Mouse (Mus musculus) CH12.LX (cell line): Measurements from ENCODE around the gene Treml4. TPM values are rescaled to one million over a fixed set of nuclear protein-coding genes. Genes with fewer than 3 reads are reported as not detected.

ENCODE experiments used
- DNase-seq: peaks from one replicate; pipeline ENCODE4 v3.0.0-alpha.2; 2013; ENCODE audit errors: extremely low read depth
- H3K27ac ChIP-seq: 2 replicates; pipeline ENCODE4 v1.5.1; 2012; ENCODE audit warnings: low read depth, mild to moderate bottlenecking, control low read depth, moderate library complexity; ENCODE audit not compliant: insufficient read depth
- H3K27me3 ChIP-seq: replicated peaks from 2 replicates; pipeline ENCODE3; 2012; ENCODE audit warnings: inconsistent platforms
- H3K36me3 ChIP-seq, 2 experiments: replicated peaks in 1 of 2; 2 replicates each; pipeline versions ENCODE3 to v1.6.1; 2012; ENCODE audit warnings: inconsistent platforms in 1 of 2, low read length in 1 of 2, mild to moderate bottlenecking in 1 of 2, mixed read lengths in 1 of 2, moderate library complexity in 1 of 2; ENCODE audit not compliant: control insufficient read depth in 1 of 2, insufficient read depth in 1 of 2
- H3K4me1 ChIP-seq, 2 experiments: 2 replicates each; pipeline ENCODE4 v1.6.1; 2012; ENCODE audit warnings: inconsistent platforms in 1 of 2, moderate library complexity in 1 of 2; ENCODE audit not compliant: insufficient read depth in 2 of 2, control insufficient read depth in 1 of 2
- H3K4me2 ChIP-seq: 2 replicates; pipeline ENCODE4 v1.6.1; 2012; ENCODE audit warnings: low read depth, mild to moderate bottlenecking, control low read depth; ENCODE audit not compliant: poor library complexity, insufficient read depth, severe bottlenecking
- H3K4me3 ChIP-seq, 3 experiments: fragments of 150-350 bp in 1 of 3; sonication (generic) in 1 of 3; replicated peaks in 1 of 3; 2 replicates each; pipeline versions ENCODE3 to v1.5.1; 2011 to 2012; ENCODE audit warnings: low read depth in 2 of 3, low read length in 2 of 3, mild to moderate bottlenecking in 2 of 3, moderate library complexity in 2 of 3, control low read depth in 1 of 3, improper control_type of control experiment in 1 of 3, inconsistent platforms in 1 of 3, mixed read lengths in 1 of 3; ENCODE audit not compliant: poor library complexity in 1 of 3
- H3K79me2 ChIP-seq: replicated peaks from 2 replicates; pipeline ENCODE4 v1.6.1; 2012; ENCODE audit warnings: mild to moderate bottlenecking, moderate library complexity; ENCODE audit not compliant: control insufficient read depth, poor library complexity, insufficient read depth, severe bottlenecking; ENCODE audit errors: extremely low read depth
- H3K9ac ChIP-seq: 2 replicates; pipeline ENCODE4 v1.6.1; 2012; ENCODE audit warnings: low read depth, mild to moderate bottlenecking, control low read depth, moderate library complexity; ENCODE audit not compliant: insufficient read depth
- H3K9me3 ChIP-seq: replicated peaks from 2 replicates; pipeline ENCODE3; 2012; ENCODE audit warnings: low read length, inconsistent platforms, mixed read lengths
- CHD1 ChIP-seq: IDR thresholded peaks from 2 replicates; pipeline ENCODE4 v1.6.1; 2012; ENCODE audit warnings: low read depth, low read length, improper control_type of control experiment, inconsistent platforms
- CHD2 ChIP-seq: IDR thresholded peaks from 2 replicates; pipeline ENCODE4 v1.6.1; 2011; ENCODE audit warnings: low read length, improper control_type of control experiment
- CTCF ChIP-seq, 2 experiments: IDR thresholded peaks in 1 of 2; conservative IDR thresholded peaks in 1 of 2; 2 replicates each; pipeline ENCODE4 v1.5.1; 2011 to 2012; ENCODE audit warnings: low read depth in 2 of 2, low read length in 2 of 2, improper control_type of control experiment in 1 of 2, inconsistent platforms in 1 of 2, mild to moderate bottlenecking in 1 of 2, moderate library complexity in 1 of 2
- E2F4 ChIP-seq: IDR thresholded peaks from 2 replicates; pipeline ENCODE4 v1.6.1; 2011; ENCODE audit warnings: low read depth, low read length, improper control_type of control experiment; ENCODE audit not compliant: insufficient replicate concordance
- EP300 ChIP-seq: IDR thresholded peaks from 2 replicates; pipeline ENCODE4 v1.6.1; 2011; ENCODE audit warnings: low read length, improper control_type of control experiment
- GABPA ChIP-seq: IDR thresholded peaks from 2 replicates; pipeline ENCODE4 v1.6.1; 2012; ENCODE audit warnings: low read depth, low read length, improper control_type of control experiment, inconsistent platforms; ENCODE audit not compliant: insufficient replicate concordance
- IRF4 ChIP-seq: IDR thresholded peaks from 2 replicates; pipeline ENCODE4 v1.6.1; 2014; ENCODE audit warnings: low read depth, mild to moderate bottlenecking, inconsistent platforms, low read length, improper control_type of control experiment
- JUN ChIP-seq: IDR thresholded peaks from 2 replicates; pipeline ENCODE4 v1.6.1; 2011; ENCODE audit warnings: low read depth, mild to moderate bottlenecking, low read length, improper control_type of control experiment, moderate library complexity; ENCODE audit not compliant: insufficient read depth
- KAT2A ChIP-seq: IDR thresholded peaks from 2 replicates; pipeline ENCODE4 v1.6.1; 2012; ENCODE audit warnings: low read length, improper control_type of control experiment, inconsistent platforms; ENCODE audit not compliant: insufficient replicate concordance
- MAX ChIP-seq: IDR thresholded peaks from 2 replicates; pipeline ENCODE4 v1.6.1; 2011; ENCODE audit warnings: low read length, improper control_type of control experiment
- MAZ ChIP-seq: IDR thresholded peaks from 2 replicates; pipeline ENCODE4 v1.6.1; 2012; ENCODE audit warnings: low read depth, mild to moderate bottlenecking, inconsistent platforms, low read length, improper control_type of control experiment, moderate library complexity
- MEF2A ChIP-seq: IDR thresholded peaks from 2 replicates; pipeline ENCODE4 v1.6.1; 2014; ENCODE audit warnings: low read depth, mild to moderate bottlenecking, inconsistent platforms, low read length, improper control_type of control experiment, borderline replicate concordance
- NELFE ChIP-seq: IDR thresholded peaks from 2 replicates; pipeline ENCODE4 v1.6.1; 2011; ENCODE audit warnings: low read depth, low read length, improper control_type of control experiment
- POLR2A ChIP-seq: IDR thresholded peaks from 2 replicates; pipeline ENCODE4 v1.6.1; 2011; ENCODE audit warnings: low read depth, mild to moderate bottlenecking, improper control_type of control experiment, low read length
- POLR2AphosphoS2 ChIP-seq: IDR thresholded peaks from 2 replicates; pipeline ENCODE4 v1.6.1; 2011; ENCODE audit warnings: low read depth, low read length, improper control_type of control experiment
- RAD21 ChIP-seq: IDR thresholded peaks from 2 replicates; pipeline ENCODE4 v1.6.1; 2011; ENCODE audit warnings: low read depth, mild to moderate bottlenecking, low read length, improper control_type of control experiment, moderate library complexity
- RCOR1 ChIP-seq: conservative IDR thresholded peaks from 2 replicates; pipeline ENCODE4 v1.6.1; 2012; ENCODE audit warnings: low read depth, mild to moderate bottlenecking, inconsistent platforms, low read length, improper control_type of control experiment
- SMC3 ChIP-seq: IDR thresholded peaks from 2 replicates; pipeline ENCODE4 v1.6.1; 2011; ENCODE audit warnings: low read depth, low read length, improper control_type of control experiment
- TBP ChIP-seq: conservative IDR thresholded peaks from 2 replicates; pipeline ENCODE4 v1.6.1; 2011; ENCODE audit warnings: low read depth, low read length, improper control_type of control experiment
- ZC3H11A ChIP-seq: IDR thresholded peaks from 2 replicates; pipeline ENCODE4 v1.6.1; 2012; ENCODE audit warnings: low read depth, mild to moderate bottlenecking, inconsistent platforms, low read length, improper control_type of control experiment
- ZNF384 ChIP-seq: IDR thresholded peaks from 2 replicates; pipeline ENCODE4 v1.6.1; 2012; ENCODE audit warnings: low read depth, low read length, improper control_type of control experiment, inconsistent platforms
- dilution Hi-C: fragments of 300-500 bp; cut with MboI; formaldehyde crosslinking; loops from 2 replicates; pipeline ENCODE4 v1.14.3; 2020; ENCODE audit warnings: low sequenced_read_pairs; ENCODE audit not compliant: extremely low pct_unique_long_range_greater_than_20kb, extremely low pct_ligation_motif_present
- in situ Hi-C: fragments of 300-500 bp; cut with MboI; formaldehyde crosslinking; loops from 3 replicates; pipeline ENCODE4 v1.14.3; 2019; ENCODE audit warnings: low sequenced_read_pairs, low pct_ligation_motif_present, low pct_unique_long_range_greater_than_20kb, mixed read lengths
- polyA plus RNA-seq: library from polyadenylated mRNA; unstranded; fragments of >175 nt; gene quantifications from 2 replicates; pipeline ENCODE4 v1.2.1, GENCODE M21; 2012; ENCODE audit warnings: low read depth; ENCODE audit not compliant: insufficient read length
- total RNA-seq, 2 experiments: library from RNA; depleted of rRNA; stranded (reverse); fragments of 300-350 nt in 1 of 2; fragments of >200 nt in 1 of 2; gene quantifications; 2 replicates each; pipeline ENCODE4 v1.2.3; 2012 to 2014

The Treml4 gene
- total and polyA plus RNA-seq, 3 experiments: 0.13 to 1.1 (median 0.55) TPM

GRCm38 (mm10) chr17:48261868-48262267 lies 2.2 kb upstream of the Treml4 start:
- Histone ChIP-seq H3K79me2 (no peaks in the 10 kb centered on the region), H3K36me3 (no peaks in the 10 kb centered on the region), H3K9me3 (peaks cover 12% of the 10 kb centered on the region), H3K4me1 (peaks cover 9 to 43% of the 10 kb centered on the region in 2 experiments; a peak in 2 of 4 replicates), H3K27me3 (no peaks in the 10 kb centered on the region), H3K4me2 (no peak overlapping the region), H3K4me3 (no peak overlapping the region), H3K27ac (no peak overlapping the region), H3K9ac (no peak overlapping the region)
- no peak for DNase-seq
- in situ Hi-C loops (no loop called here), dilution Hi-C loops (no loop called here)
- TF ChIP-seq POLR2A: no peak
- no peak for TF ChIP-seq NELFE

- Histone ChIP-seq H3K27me3 (no peaks in the 10 kb centered on the region), H3K4me2 (no peak overlapping the region), H3K27ac (no peak overlapping the region), H3K36me3 (no peaks in the 10 kb centered on the region), H3K4me1 (peaks cover 9 to 50% of the 10 kb centered on the region in 2 experiments; a peak in 2 of 4 replicates), H3K9ac (no peak overlapping the region), H3K79me2 (no peaks in the 10 kb centered on the region), H3K4me3 (no peak overlapping the region), H3K9me3 (peaks cover 3% of the 10 kb centered on the region)
- TF ChIP-seq POLR2AphosphoS2: no peak
- no peak for TF ChIP-seq CTCF (conservative IDR thresholded peaks at IDR 0.05 in 1 of 2, IDR thresholded peaks at IDR 0.05 in 1 of 2; ENCODE audit: low read depth in 2 of 2, low read length in 2 of 2)
- no peak for TF ChIP-seq CHD2
- no peak for TF ChIP-seq MAX
- TF ChIP-seq ZC3H11A: no peak
- TF ChIP-seq MEF2A: no peak
- dilution Hi-C loops (no loop called here), in situ Hi-C loops (no loop called here)
- DNase-seq: no peak
Measured at GRCm38 (mm10) chr17:48264662-48265061, 567 bp downstream of the Treml4 start.

GRCm38 (mm10) chr17:48266138-48266537 lies 2.0 kb downstream of the Treml4 start:
- DNase-seq: no peak
- dilution Hi-C loops (no loop called here), in situ Hi-C loops (no loop called here)
- no peak overlapping the region for H3K9ac ChIP-seq
- peaks cover 9 to 50% of the 10 kb centered on the region in 2 experiments; a peak in 2 of 4 replicates for H3K4me1 ChIP-seq
- H3K9me3 ChIP-seq: no peaks in the 10 kb centered on the region
- TF ChIP-seq ZC3H11A (no peak), CHD1 (no peak), E2F4 (no peak), ZNF384 (no peak), EP300 (no peak), JUN (no peak), SMC3 (no peak), MAZ (no peak), POLR2A (no peak), IRF4 (no peak), KAT2A (no peak), RAD21 (no peak), RCOR1 (no peak), TBP (no peak), GABPA (no peak), POLR2AphosphoS2 (no peak)
- H3K27ac ChIP-seq: no peak overlapping the region
- H3K36me3 ChIP-seq: no peaks in the 10 kb centered on the region
- no peak overlapping the region for H3K4me3 ChIP-seq
- H3K27me3 ChIP-seq: no peaks in the 10 kb centered on the region
- no peak overlapping the region for H3K4me2 ChIP-seq
- H3K79me2 ChIP-seq: no peaks in the 10 kb centered on the region
